Mouse (Mus musculus) heart, adult 8-10 months (tissue): Measurements from ENCODE around the gene Cers5. TPM values are rescaled to one million over a fixed set of nuclear protein-coding genes. Genes with fewer than 3 reads are reported as not detected.
"Not testable (repeated sequence)": the region's sequence is repeated elsewhere in the genome, so short reads cannot be mapped to it uniquely, and the experiment has no call there.

ENCODE experiments used
- DNase-seq: peaks from one replicate; pipeline ENCODE4 v3.0.0; 2022; ENCODE audit warnings: low spot score
- total RNA-seq, 4 experiments: library from RNA; stranded (reverse); gene quantifications; 2 replicates each; pipeline ENCODE4 v1.2.4; 2022

Gene Cers5
- total RNA-seq: 10 to 100 TPM; 17.8 to 23.6 (median 18.1) TPM

DNA sequence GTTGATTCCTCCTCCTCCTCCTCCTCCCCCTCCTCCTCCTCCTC is at the start of gene Cers5:
TSS of gene Cers5 (minus strand) at position 5 of the 44 bp plus-strand sequence.
- not testable (repeated sequence) for DNase-seq

- peak; percentile 82 for DNase-seq
Measured at GRCm38 (mm10) chr15:99819621-99820279, 47.1 kb upstream of the Cers5 start.

- DNase-seq: no peak
Measured at GRCm38 (mm10) chr15:99819109-99819440, 46.4 kb upstream of the Cers5 start.

- peak; percentile 77 for DNase-seq
Measured at GRCm38 (mm10) chr15:99818321-99819108, 45.8 kb upstream of the Cers5 start.

- DNase-seq: no peak
Measured at GRCm38 (mm10) chr15:99817343-99818235, 44.9 kb upstream of the Cers5 start.

DNA sequence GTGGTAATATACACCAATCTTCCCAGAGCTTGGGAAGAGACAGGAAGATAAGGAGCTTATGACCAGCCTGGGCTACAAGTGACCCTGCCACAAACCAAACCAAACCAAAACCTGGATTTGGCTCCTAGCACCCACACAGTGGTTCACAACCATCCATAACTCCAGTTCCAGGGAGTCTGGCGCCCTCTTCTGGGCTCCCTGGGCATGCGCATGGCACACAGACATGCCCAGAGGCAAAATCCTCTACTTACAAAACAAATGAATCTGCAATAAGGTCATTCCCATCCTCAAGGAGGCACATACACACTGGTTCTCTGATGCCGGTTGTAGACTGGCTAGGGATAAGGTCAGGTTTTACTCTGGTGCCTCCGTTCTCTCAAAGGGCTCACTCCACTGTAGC is 43.3 kb upstream of the Cers5 start:
- no peak for DNase-seq

GRCm38 (mm10) chr15:99814554-99815260 is 42.0 kb upstream of the Cers5 start:
- DNase-seq: no peak

GRCm38 (mm10) chr15:99813639-99814038 is 41.0 kb upstream of the Cers5 start:
- DNase-seq: no peak

DNA sequence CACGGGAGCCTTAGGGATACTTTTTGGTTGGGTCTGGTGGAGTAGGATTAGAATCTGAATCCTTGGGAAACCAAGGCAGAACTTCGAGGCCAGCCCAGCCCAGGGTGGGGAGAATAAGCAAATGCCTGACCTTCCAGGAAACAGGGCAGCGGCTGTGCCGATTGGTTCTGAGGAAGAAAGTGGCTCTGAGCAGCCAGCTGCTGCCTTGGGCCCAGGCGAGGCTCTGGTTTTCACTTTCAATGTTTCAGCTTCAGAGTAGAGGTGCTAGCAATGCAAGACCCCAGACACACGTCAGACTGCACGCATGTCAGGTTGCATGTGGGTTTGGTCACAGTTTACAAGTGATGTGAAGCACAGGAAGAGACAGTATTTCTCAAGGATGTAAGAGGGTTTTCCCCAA is 39.4 kb upstream of the Cers5 start:
- DNase-seq: no peak

DNA sequence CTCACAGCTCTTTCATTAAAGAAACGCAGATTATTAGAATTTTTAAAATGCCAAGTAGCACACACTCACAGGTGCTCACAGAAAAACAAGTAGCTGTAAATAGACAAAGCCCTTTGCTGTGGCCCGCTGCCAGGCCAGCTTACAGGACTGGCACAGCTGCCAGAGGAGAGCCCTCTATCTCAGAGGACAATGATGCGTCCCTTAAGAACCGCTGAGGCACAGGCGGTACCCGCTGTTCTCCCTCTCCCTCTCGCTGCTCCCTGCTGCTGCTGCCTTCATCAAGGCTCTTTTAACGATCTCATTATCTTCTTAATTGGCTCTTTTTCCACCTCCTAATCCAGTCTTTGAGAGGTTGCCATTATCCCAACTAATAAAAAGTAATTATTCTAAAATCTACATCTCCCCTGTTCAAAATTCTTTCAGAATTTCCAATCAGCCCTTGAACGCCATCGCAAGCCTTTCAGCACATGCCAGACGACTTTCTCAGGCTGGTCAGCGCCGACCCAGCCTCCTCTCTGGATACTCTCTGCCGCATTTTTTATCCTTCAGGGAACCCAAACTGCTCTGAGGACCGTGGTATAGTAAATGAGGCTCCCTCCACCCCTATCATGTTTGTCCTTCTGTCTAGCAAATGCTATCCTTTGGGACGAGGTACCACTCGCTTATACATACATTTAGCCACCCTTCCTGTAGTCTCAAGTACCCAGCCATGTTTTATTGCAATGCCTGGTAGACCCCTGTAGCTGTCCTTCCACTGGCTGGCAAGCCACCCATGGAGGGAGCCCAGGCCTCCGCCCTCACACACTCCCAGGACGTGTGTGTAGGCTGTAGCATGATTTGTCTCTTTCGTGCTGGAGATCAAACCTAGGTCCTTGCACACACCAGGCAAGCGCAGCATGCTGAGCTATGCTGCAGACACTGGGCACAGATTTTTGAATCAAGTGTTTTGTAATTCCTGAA is 35.4 kb upstream of the Cers5 start:
- DNase-seq: no peak

DNA sequence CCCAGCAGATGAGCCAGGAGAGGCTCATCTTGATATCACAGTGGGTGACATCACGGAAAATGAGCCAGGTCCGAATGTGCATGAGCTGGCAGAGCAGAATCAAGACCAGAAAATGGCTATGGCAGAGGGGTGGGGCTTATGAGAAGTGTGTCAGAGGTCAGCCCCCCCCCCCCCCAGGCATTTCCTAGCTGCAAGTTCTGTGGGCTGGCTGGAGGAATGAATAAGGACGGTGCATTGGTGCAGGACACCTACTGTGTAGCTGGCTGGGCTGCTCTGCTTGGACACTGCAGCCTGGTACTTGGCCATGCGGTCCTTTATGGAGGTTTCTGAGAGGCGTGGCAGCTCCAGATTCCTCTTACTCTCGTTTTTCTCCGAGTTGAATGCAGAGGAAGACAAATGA is 33.5 kb upstream of the Cers5 start:
- DNase-seq: no peak

GRCm38 (mm10) chr15:99805673-99806072 is 33.0 kb upstream of the Cers5 start:
- DNase-seq: no peak

GRCm38 (mm10) chr15:99803186-99803644 is 30.5 kb upstream of the Cers5 start:
- DNase-seq: peak; percentile 46

- DNase-seq: no peak
Measured at GRCm38 (mm10) chr15:99801885-99802572, 29.3 kb upstream of the Cers5 start.

- no peak for DNase-seq
Measured at GRCm38 (mm10) chr15:99799706-99800105, 27.0 kb upstream of the Cers5 start.

DNA sequence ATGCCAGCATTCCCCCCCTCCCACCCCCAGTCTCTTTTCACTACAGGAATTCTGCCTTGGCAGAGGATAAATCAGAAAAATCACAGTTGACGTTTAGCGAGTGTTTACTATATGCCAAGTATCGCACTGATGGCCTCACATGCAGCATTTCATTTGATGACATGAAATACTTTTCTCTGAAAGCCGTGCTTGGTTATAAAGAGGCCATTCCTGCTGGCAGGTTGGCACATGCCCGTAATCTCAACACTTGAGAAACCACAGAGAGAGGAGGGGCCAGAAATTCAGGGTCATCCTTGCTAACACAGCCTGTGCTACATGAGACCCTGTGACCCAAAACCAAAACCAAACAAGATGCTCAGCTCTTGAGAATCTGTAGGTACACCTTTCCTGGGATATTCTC is 25.2 kb upstream of the Cers5 start:
- DNase-seq: no peak

- no peak for DNase-seq
Measured at GRCm38 (mm10) chr15:99796735-99797134, 24.1 kb upstream of the Cers5 start.

GRCm38 (mm10) chr15:99796066-99796465 is 23.4 kb upstream of the Cers5 start:
- no peak for DNase-seq

GRCm38 (mm10) chr15:99792221-99792815 is 19.6 kb upstream of the Cers5 start:
- DNase-seq: no peak

GRCm38 (mm10) chr15:99791003-99791402 is 18.3 kb upstream of the Cers5 start:
- DNase-seq: no peak
